Mouse (Mus musculus) thymus, adult 2 months (tissue): ENCODE data around the gene Nicn1. TPM values are rescaled to one million over a fixed set of nuclear protein-coding genes. Genes with fewer than 3 reads are reported as not detected.

Experiments used
- DNase-seq: peaks from one replicate; pipeline ENCODE4 v3.0.0; 2021
- H3K27ac ChIP-seq: fragments of 200-500 bp; 2 replicates; pipeline ENCODE4 v1.5.1; 2012; ENCODE audit warnings: low read length, control low read depth; ENCODE audit not compliant: control insufficient read depth, insufficient read depth
- H3K27me3 ChIP-seq: fragments of 200-500 bp; 2 replicates; pipeline ENCODE4 v1.6.1; 2012; ENCODE audit warnings: mild to moderate bottlenecking, low read length, moderate library complexity, mixed read lengths; ENCODE audit not compliant: control insufficient read depth, insufficient read depth
- H3K36me3 ChIP-seq: fragments of 200-500 bp; 2 replicates; pipeline ENCODE4 v1.6.1; 2012; ENCODE audit warnings: mild to moderate bottlenecking, low read length, moderate library complexity; ENCODE audit not compliant: control insufficient read depth, insufficient read depth
- H3K4me1 ChIP-seq: fragments of 200-500 bp; replicated peaks from 2 replicates; pipeline ENCODE4 v1.6.1; 2012; ENCODE audit warnings: low read length; ENCODE audit not compliant: control insufficient read depth, insufficient read depth
- H3K4me3 ChIP-seq: fragments of 200-500 bp; 2 replicates; pipeline ENCODE4 v1.5.1; 2012; ENCODE audit warnings: mild to moderate bottlenecking, low read length, control low read depth, moderate library complexity; ENCODE audit not compliant: control insufficient read depth, insufficient read depth
- CTCF ChIP-seq: fragments of 200-500 bp; IDR thresholded peaks from 2 replicates; pipeline ENCODE4 v1.5.1; 2012; ENCODE audit warnings: mild to moderate bottlenecking, control low read depth, low read length, moderate library complexity, borderline replicate concordance; ENCODE audit not compliant: control insufficient read depth, poor library complexity, insufficient read depth; ENCODE audit errors: extremely low read depth
- POLR2A ChIP-seq: fragments of 200-500 bp; IDR thresholded peaks from 2 replicates; pipeline ENCODE4 v1.6.1; 2012; ENCODE audit warnings: mild to moderate bottlenecking, low read length, control low read depth, moderate library complexity; ENCODE audit not compliant: control insufficient read depth, poor library complexity, insufficient read depth; ENCODE audit errors: extremely low read depth
- WGBS: fragments of 180-500 bp; shearing (Covaris S2); methylation state at CpG from one replicate; pipeline ENCODE4 v1.1.7; 2018; 5-methylcytosine and 5-hydroxymethylcytosine counted together
- polyA plus RNA-seq: library from polyadenylated mRNA; depleted of rRNA; stranded (reverse); fragments of >200 nt; gene quantifications from 2 replicates; pipeline ENCODE4 v1.2.3, GENCODE M21; 2012

The Nicn1 gene
- polyA plus RNA-seq, 1 experiment: 9.0 TPM

DNA sequence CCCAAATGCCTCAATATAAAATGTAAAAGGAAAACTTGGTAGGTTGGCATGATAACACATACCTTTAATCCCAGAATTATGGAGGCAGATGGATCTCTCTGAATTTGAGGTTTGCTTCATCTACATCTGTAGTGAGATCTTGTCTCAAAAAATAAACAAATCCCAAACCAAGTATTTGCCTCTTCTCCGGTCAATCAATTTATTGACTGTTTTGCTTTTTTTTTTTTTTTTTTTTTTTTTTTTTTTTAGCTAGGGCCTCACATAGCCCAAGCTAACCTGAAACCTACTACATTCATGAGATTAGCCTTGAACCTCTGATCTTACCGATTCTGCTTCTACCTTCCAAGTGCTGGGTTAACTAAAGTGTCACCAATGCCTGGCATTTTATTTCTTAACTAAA lies 882 bp upstream of the Nicn1 start:
- no peaks in the 10 kb centered on the region for H3K36me3 ChIP-seq
- H3K4me1 ChIP-seq: 0 out of 2 replicates have a peak, but pooled peaks cover 2% of the 10 kb centered on the region
- no peak overlapping the region for H3K27ac ChIP-seq
- H3K4me3 ChIP-seq: no peak overlapping the region
- H3K27me3 ChIP-seq: no peaks in the 10 kb centered on the region
- 73% methylated on average over 2 of the region's 2 CpGs for WGBS
- TF ChIP-seq CTCF (no peak), POLR2A (no peak)
- DNase-seq: no peak

DNA sequence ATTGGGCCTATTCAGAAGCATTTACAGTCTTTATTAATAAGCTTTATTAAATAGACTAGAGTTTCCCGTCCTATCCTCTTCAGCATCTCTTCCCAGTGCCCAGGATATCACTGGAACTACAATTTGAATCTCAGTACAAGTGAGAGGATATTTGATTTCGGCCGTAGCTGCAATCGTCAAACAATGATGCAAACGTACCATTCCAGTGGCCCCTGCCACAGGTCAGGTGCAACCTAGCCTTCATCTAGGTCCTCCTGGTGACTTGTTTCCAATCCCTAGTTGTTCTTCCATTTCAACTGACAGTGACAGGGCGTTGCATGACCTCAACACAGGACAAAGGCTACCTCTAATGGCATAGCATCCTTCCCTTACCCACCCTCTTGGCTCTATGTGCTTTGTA lies 544 bp downstream of the Nicn1 start:
- 78% methylated on average over 6 of the region's 6 CpGs for WGBS
- TF ChIP-seq POLR2A (no peak), CTCF (no peak)
- H3K4me1 ChIP-seq: 0 out of 2 replicates have a peak, but pooled peaks cover 2% of the 10 kb centered on the region
- H3K36me3 ChIP-seq: no peaks in the 10 kb centered on the region
- DNase-seq: no peak
- no peak overlapping the region for H3K4me3 ChIP-seq
- no peak overlapping the region for H3K27ac ChIP-seq
- H3K27me3 ChIP-seq: no peaks in the 10 kb centered on the region

DNA sequence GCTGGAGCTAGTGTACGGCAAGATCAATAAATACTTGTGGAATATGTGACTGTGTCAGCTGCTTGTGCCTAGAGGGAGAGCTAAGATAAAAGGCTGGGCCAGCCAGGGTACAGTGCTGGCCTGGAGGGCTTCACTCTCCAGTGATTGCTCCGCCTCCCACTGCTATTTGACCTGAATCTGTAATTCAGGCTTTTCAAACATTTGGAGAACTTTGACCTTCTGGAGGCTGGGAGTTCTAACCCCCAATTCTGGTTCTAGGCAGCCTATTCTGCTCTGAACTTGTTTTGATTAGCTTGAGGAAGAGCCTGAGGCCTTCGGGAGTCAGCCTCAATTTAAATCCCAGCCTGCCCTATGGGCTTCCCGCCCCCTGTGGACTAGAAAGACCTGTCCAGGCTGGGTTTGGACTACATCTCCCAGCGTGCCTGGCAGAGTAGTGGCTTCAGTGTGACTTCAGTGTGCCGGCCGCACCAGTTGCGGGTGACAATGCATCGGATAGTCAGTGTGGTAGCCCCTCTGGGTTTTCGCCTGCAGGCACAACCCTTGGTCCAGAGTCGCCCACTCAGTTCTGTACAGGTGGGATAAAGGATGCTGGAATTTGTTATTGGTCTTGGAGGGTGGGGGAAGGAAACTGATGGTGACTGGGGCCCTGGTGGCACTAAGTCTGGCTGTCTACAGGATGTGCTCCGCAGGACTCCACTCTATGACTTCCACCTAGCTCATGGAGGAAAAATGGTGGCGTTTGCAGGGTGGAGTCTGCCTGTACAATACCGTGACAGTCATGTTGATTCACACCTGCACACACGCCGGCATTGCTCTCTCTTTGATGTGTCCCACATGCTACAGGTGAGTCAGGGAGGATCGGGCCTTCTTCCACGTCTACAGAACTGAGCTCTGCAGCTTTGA lies 6.5 kb downstream of the Nicn1 start, which contains the start of gene Amt:
TSS of gene Amt (plus strand) at position 401 of the 903 bp plus-strand sequence.
- TF ChIP-seq CTCF (no peak), POLR2A (no peak)
- Histone ChIP-seq H3K36me3 (no peaks in the 10 kb centered on the region), H3K4me1 (no peaks in the 10 kb centered on the region), H3K27me3 (no peaks in the 10 kb centered on the region), H3K27ac (no peak within 1 kb of the TSS), H3K4me3 (no peak within 1 kb of the TSS)
- WGBS: 88% methylated on average over 18 of the region's 18 CpGs
- no peak for DNase-seq

DNA sequence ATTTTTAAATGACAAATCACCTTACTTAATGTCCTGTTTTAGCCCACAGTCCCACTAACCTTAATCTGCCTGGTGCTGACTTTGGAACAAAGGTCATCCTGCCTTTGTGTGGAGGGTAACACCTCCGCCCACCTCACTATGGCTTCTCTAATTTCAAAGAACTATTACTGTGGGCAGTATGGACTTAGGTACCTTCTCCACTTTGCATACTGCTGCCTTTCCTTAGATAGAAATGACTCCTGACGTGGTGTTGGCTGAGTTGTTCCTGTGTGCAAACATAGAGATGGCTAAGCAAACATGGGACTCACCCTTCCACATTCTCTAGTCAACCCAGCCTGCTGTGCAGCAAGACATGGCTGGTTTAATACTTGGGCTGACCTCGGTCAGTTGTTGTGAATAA lies 11.6 kb downstream of the Nicn1 start:
- H3K36me3 ChIP-seq: no peaks in the 10 kb centered on the region
- no peaks in the 10 kb centered on the region for H3K27me3 ChIP-seq
- no peak overlapping the region for H3K4me3 ChIP-seq
- WGBS: 94% methylated on average over 3 of the region's 3 CpGs
- H3K27ac ChIP-seq: no peak overlapping the region
- TF ChIP-seq CTCF (no peak), POLR2A (no peak)
- no peak for DNase-seq
- peaks cover 7% of the 10 kb centered on the region for H3K4me1 ChIP-seq

DNA sequence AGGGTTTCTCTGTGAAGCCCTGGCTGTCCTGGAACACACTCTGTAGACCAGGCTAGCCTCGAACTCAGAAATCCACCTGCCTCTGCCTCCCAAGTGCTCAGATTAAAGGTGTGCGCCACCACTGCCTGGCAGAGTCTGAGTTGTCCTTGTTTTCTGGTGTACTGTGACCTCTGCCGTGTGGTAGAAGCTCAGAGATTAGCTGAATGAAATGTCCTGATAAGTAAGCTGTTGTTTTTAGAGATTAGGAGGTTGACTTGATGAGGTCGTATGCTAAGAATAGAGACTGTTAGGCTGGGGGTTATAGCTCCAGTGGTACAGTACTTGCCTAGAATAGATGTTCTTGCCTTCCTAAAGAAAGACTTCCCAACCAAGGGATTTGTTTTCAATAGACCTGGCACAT lies 14.5 kb downstream of the Nicn1 start:
- TF ChIP-seq POLR2A: no peak
- TF ChIP-seq CTCF: no peak
- Histone ChIP-seq H3K4me3 (no peak overlapping the region), H3K27ac (no peak overlapping the region), H3K36me3 (no peaks in the 10 kb centered on the region), H3K4me1 (peaks cover 9% of the 10 kb centered on the region), H3K27me3 (no peaks in the 10 kb centered on the region)
- WGBS: 94% methylated on average over 4 of the region's 4 CpGs
- DNase-seq: no peak

DNA sequence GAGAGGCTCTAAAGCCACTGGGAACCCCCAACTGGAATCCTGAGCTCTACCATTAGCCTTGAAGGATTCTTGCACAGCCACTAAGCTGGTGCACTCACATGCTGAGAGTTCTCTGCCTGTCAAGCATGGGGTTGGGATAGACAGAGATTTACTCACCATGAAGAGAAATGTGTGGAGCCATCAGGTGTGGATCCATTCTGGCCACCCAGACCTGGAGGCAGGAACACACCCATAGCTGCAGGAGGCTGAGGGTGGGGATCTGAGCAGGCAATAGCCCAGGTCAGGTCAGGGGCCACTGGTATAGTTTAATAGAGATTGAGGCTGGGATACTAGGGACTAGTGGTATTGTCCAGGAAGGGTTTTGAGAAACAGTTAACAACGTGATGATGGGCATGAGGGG lies 14.9 kb downstream of the Nicn1 start:
- Histone ChIP-seq H3K4me3 (peak overlapping the region; percentile 57), H3K27ac (no peak overlapping the region), H3K4me1 (peaks cover 9% of the 10 kb centered on the region), H3K27me3 (no peaks in the 10 kb centered on the region), H3K36me3 (no peaks in the 10 kb centered on the region)
- no peak for DNase-seq
- TF ChIP-seq CTCF (no peak), POLR2A (no peak)
- 0% methylated on average over 1 of the region's 1 CpGs for WGBS
